Mouse (Mus musculus): ENCODE results near the gene Lima1. TPM values are rescaled to one million over a fixed set of nuclear protein-coding genes. Genes with fewer than 3 reads are reported as not detected.
"Not testable (repeated sequence)": the region's sequence is repeated elsewhere in the genome, so short reads cannot be mapped to it uniquely, and the experiment has no call there.

Lima1 gene
- polyA plus RNA-seq, 1 experiment from 2014 or later: 36.1 TPM

GRCm38 (mm10) chr15:99825211-99825610 lies 50.0 kb downstream of the Lima1 start:
- H3K4me1 ChIP-seq: peaks cover 2% of the 10 kb centered on the region; the same call in 1 of the 2 replicates
- no peak overlapping the region for H3K9ac ChIP-seq
- no peaks in the 10 kb centered on the region for H3K27me3 ChIP-seq
- H3K4me2 ChIP-seq (replicated peaks): no peak overlapping the region
- WGBS: 83% methylated on average over 3 of the region's 3 CpGs
- no peak overlapping the region for H3K27ac ChIP-seq
- no peak overlapping the region for H3K4me3 ChIP-seq
- no peak for ATAC-seq (ENCODE audit: low FRiP score)
- H3K36me3 ChIP-seq: no peaks in the 10 kb centered on the region
- no peaks in the 10 kb centered on the region for H3K9me3 ChIP-seq (replicated peaks)

GRCm38 (mm10) chr15:99823322-99823898 lies 51.8 kb downstream of the Lima1 start:
- no peak for ATAC-seq (ENCODE audit: low FRiP score)
- no peaks in the 10 kb centered on the region for H3K27me3 ChIP-seq

GRCm38 (mm10) chr15:99822501-99822900 lies 52.8 kb downstream of the Lima1 start:
- H3K4me1 ChIP-seq: peaks cover 23% of the 10 kb centered on the region
- not testable (repeated sequence) for H3K9me3 ChIP-seq (replicated peaks); H3K4me3 ChIP-seq; H3K27ac ChIP-seq; H3K4me2 ChIP-seq (replicated peaks); H3K27me3 ChIP-seq; H3K9ac ChIP-seq; H3K36me3 ChIP-seq; ATAC-seq (ENCODE audit: low FRiP score)
- 78% methylated on average over 13 of the region's 13 CpGs for WGBS

More at GRCm38 (mm10) chr15:99823322-99823898, 51.8 kb downstream of the Lima1 start:
- H3K27ac ChIP-seq: no peak overlapping the region
- H3K4me3 ChIP-seq: no peak overlapping the region
- 67% methylated on average over 8 of the region's 8 CpGs for WGBS
- no peak overlapping the region for H3K9ac ChIP-seq
- no peak overlapping the region for H3K4me2 ChIP-seq (replicated peaks)
- H3K9me3 ChIP-seq (replicated peaks): no peaks in the 10 kb centered on the region
- peaks cover 19% of the 10 kb centered on the region for H3K4me1 ChIP-seq
- no peaks in the 10 kb centered on the region for H3K36me3 ChIP-seq

GRCm38 (mm10) chr15:99819621-99820279 lies 55.5 kb downstream of the Lima1 start:
- Histone ChIP-seq H3K27ac (peak overlapping the region; percentile 92), H3K9me3 (replicated peaks) (no peaks in the 10 kb centered on the region), H3K27me3 (no peaks in the 10 kb centered on the region), H3K4me1 (peaks cover 27% of the 10 kb centered on the region), H3K9ac (peak overlapping the region; percentile 53), H3K36me3 (no peaks in the 10 kb centered on the region), H3K4me3 (peak overlapping the region; percentile 36), H3K4me2 (replicated peaks) (peak overlapping the region; percentile 44)
- 56% methylated on average over 14 of the region's 14 CpGs for WGBS
- no peak for ATAC-seq (ENCODE audit: low FRiP score)

- WGBS: 27% methylated on average over 6 of the region's 6 CpGs
- ATAC-seq (ENCODE audit: low FRiP score): 0 out of 2 replicates have a peak, but pooled peaks have one; percentile 47
Measured at GRCm38 (mm10) chr15:99819109-99819440, 56.2 kb downstream of the Lima1 start.

GRCm38 (mm10) chr15:99818321-99819108 lies 56.7 kb downstream of the Lima1 start:
- no peaks in the 10 kb centered on the region for H3K27me3 ChIP-seq
- no peaks in the 10 kb centered on the region for H3K9me3 ChIP-seq (replicated peaks)
- peak overlapping the region; percentile 36 for H3K4me3 ChIP-seq
- ATAC-seq (ENCODE audit: low FRiP score): peak; percentile 83
- no peaks in the 10 kb centered on the region for H3K36me3 ChIP-seq
- peak overlapping the region; percentile 92 for H3K27ac ChIP-seq
- H3K9ac ChIP-seq: peak overlapping the region; percentile 53
- peaks cover 25% of the 10 kb centered on the region for H3K4me1 ChIP-seq
- 14% methylated on average over 13 of the region's 13 CpGs for WGBS
- H3K4me2 ChIP-seq (replicated peaks): peak overlapping the region; percentile 44

More at GRCm38 (mm10) chr15:99819109-99819440, 56.2 kb downstream of the Lima1 start:
- Histone ChIP-seq H3K36me3 (no peaks in the 10 kb centered on the region), H3K4me2 (replicated peaks) (peak overlapping the region; percentile 44), H3K9me3 (replicated peaks) (no peaks in the 10 kb centered on the region), H3K9ac (peak overlapping the region; percentile 53), H3K27me3 (no peaks in the 10 kb centered on the region), H3K27ac (peak overlapping the region; percentile 92), H3K4me3 (peak overlapping the region; percentile 36), H3K4me1 (peaks cover 27% of the 10 kb centered on the region)

- Histone ChIP-seq H3K9ac (0 out of 2 replicates have a peak overlapping the region, but pooled peaks have one; percentile 5), H3K4me3 (peak overlapping the region; percentile 14), H3K9me3 (replicated peaks) (no peaks in the 10 kb centered on the region), H3K4me1 (peaks cover 25% of the 10 kb centered on the region), H3K36me3 (no peaks in the 10 kb centered on the region), H3K27ac (peak overlapping the region; percentile 92), H3K4me2 (replicated peaks) (peak overlapping the region; percentile 44), H3K27me3 (no peaks in the 10 kb centered on the region)
- no peak for ATAC-seq (ENCODE audit: low FRiP score)
- 30% methylated on average over 8 of the region's 8 CpGs for WGBS
Measured at GRCm38 (mm10) chr15:99817343-99818235, 57.7 kb downstream of the Lima1 start.

GRCm38 (mm10) chr15:99815999-99816398 lies 59.3 kb downstream of the Lima1 start:
- 91% methylated on average over 4 of the region's 4 CpGs for WGBS
- H3K4me3 ChIP-seq: no peak overlapping the region
- H3K9me3 ChIP-seq (replicated peaks): no peaks in the 10 kb centered on the region
- H3K4me2 ChIP-seq (replicated peaks): no peak overlapping the region
- H3K27me3 ChIP-seq: no peaks in the 10 kb centered on the region
- ATAC-seq (ENCODE audit: low FRiP score): no peak
- H3K27ac ChIP-seq: no peak overlapping the region
- peaks cover 27% of the 10 kb centered on the region for H3K4me1 ChIP-seq
- no peak overlapping the region for H3K9ac ChIP-seq
- H3K36me3 ChIP-seq: no peaks in the 10 kb centered on the region

GRCm38 (mm10) chr15:99814554-99815260 lies 60.5 kb downstream of the Lima1 start:
- no peak overlapping the region for H3K9ac ChIP-seq

GRCm38 (mm10) chr15:99813639-99814038 lies 61.6 kb downstream of the Lima1 start:
- no peaks in the 10 kb centered on the region for H3K27me3 ChIP-seq
- no peak overlapping the region for H3K27ac ChIP-seq
- ATAC-seq (ENCODE audit: low FRiP score): no peak
- H3K4me2 ChIP-seq (replicated peaks): no peak overlapping the region
- H3K36me3 ChIP-seq: no peaks in the 10 kb centered on the region
- no peak overlapping the region for H3K4me3 ChIP-seq
- H3K9ac ChIP-seq: no peak overlapping the region
- 92% methylated on average over 6 of the region's 6 CpGs for WGBS
- peaks cover 12% of the 10 kb centered on the region for H3K4me1 ChIP-seq
- no peaks in the 10 kb centered on the region for H3K9me3 ChIP-seq (replicated peaks)

More at GRCm38 (mm10) chr15:99814554-99815260, 60.5 kb downstream of the Lima1 start:
- H3K36me3 ChIP-seq: no peaks in the 10 kb centered on the region
- peaks cover 23% of the 10 kb centered on the region for H3K4me1 ChIP-seq
- H3K4me3 ChIP-seq: no peak overlapping the region
- no peaks in the 10 kb centered on the region for H3K27me3 ChIP-seq
- WGBS: 89% methylated on average over 24 of the region's 24 CpGs
- ATAC-seq (ENCODE audit: low FRiP score): no peak
- no peak overlapping the region for H3K4me2 ChIP-seq (replicated peaks)
- no peak overlapping the region for H3K27ac ChIP-seq
- H3K9me3 ChIP-seq (replicated peaks): no peaks in the 10 kb centered on the region

GRCm38 (mm10) chr15:99812097-99812496 lies 63.2 kb downstream of the Lima1 start:
- Histone ChIP-seq H3K9me3 (replicated peaks) (no peaks in the 10 kb centered on the region), H3K4me3 (no peak overlapping the region), H3K27me3 (no peaks in the 10 kb centered on the region), H3K4me1 (peaks cover 16% of the 10 kb centered on the region), H3K36me3 (no peaks in the 10 kb centered on the region), H3K27ac (no peak overlapping the region), H3K9ac (no peak overlapping the region), H3K4me2 (replicated peaks) (no peak overlapping the region)
- WGBS: 78% methylated on average over 7 of the region's 7 CpGs
- ATAC-seq (ENCODE audit: low FRiP score): no peak

All from hindbrain, embryonic 12.5 days (tissue).